Mouse (Mus musculus): ENCODE data around the gene Prkcg. TPM values are rescaled to one million over a fixed set of nuclear protein-coding genes. Genes with fewer than 3 reads are reported as not detected.
A peak's percentile ranks its signal among the peaks of the same experiment; 100 is the strongest.

The Prkcg gene
- polyA plus RNA-seq, 1 experiment from 2014 or later = 0.65 TPM

GRCm38 (mm10) chr7:3302556-3303275 is 13.7 kb downstream of the Prkcg start:
- Histone ChIP-seq H3K9me3 (ENCODE audit: control insufficient read depth, low read length) (no peaks in the 10 kb centered on the region), H3K9ac (ENCODE audit: low read depth, low read length) (no peak overlapping the region), H3K4me2 (replicated peaks; ENCODE audit: low read depth, low read length) (peak overlapping the region; percentile 74), H3K4me1 (replicated peaks; ENCODE audit: control insufficient read depth, insufficient read depth, low read length) (peaks cover 6% of the 10 kb centered on the region; the same call in 1 of the 2 replicates), H3K27me3 (ENCODE audit: control insufficient read depth, insufficient read depth, low read length) (peaks cover 31% of the 10 kb centered on the region), H3K36me3 (ENCODE audit: control insufficient read depth, insufficient read depth, low read length) (no peaks in the 10 kb centered on the region), H3K27ac (ENCODE audit: low read depth, low read length) (no peak overlapping the region), H3K4me3 (ENCODE audit: low read depth, low read length) (peak overlapping the region; percentile 27)
- WGBS = 3% methylated on average over 16 of the region's 16 CpGs
- peak; percentile 23 for ATAC-seq (ENCODE audit: low FRiP score)
- DNase-seq (ENCODE audit: low spot score) = peak; percentile 64

GRCm38 (mm10) chr7:3303276-3303781 is 14.3 kb downstream of the Prkcg start:
- Histone ChIP-seq H3K27me3 (ENCODE audit: control insufficient read depth, insufficient read depth, low read length) (peaks cover 31% of the 10 kb centered on the region), H3K36me3 (ENCODE audit: control insufficient read depth, insufficient read depth, low read length) (no peaks in the 10 kb centered on the region), H3K27ac (ENCODE audit: low read depth, low read length) (no peak overlapping the region), H3K4me1 (replicated peaks; ENCODE audit: control insufficient read depth, insufficient read depth, low read length) (peaks cover 6% of the 10 kb centered on the region; the same call in 1 of the 2 replicates), H3K9me3 (ENCODE audit: control insufficient read depth, low read length) (no peaks in the 10 kb centered on the region), H3K4me3 (ENCODE audit: low read depth, low read length) (peak overlapping the region; percentile 27), H3K9ac (ENCODE audit: low read depth, low read length) (no peak overlapping the region), H3K4me2 (replicated peaks; ENCODE audit: low read depth, low read length) (peak overlapping the region; percentile 74)
- under 1% methylated on average over 24 of the region's 29 CpGs for WGBS
- ATAC-seq (ENCODE audit: low FRiP score) = peak; percentile 69
- DNase-seq (ENCODE audit: low spot score) = peak; percentile 73

GRCm38 (mm10) chr7:3303789-3304188 is 14.8 kb downstream of the Prkcg start:
- Histone ChIP-seq H3K36me3 (ENCODE audit: control insufficient read depth, insufficient read depth, low read length) (no peaks in the 10 kb centered on the region), H3K9me3 (ENCODE audit: control insufficient read depth, low read length) (no peaks in the 10 kb centered on the region), H3K27me3 (ENCODE audit: control insufficient read depth, insufficient read depth, low read length) (peaks cover 31% of the 10 kb centered on the region), H3K9ac (ENCODE audit: low read depth, low read length) (0 out of 2 replicates have a peak overlapping the region, but pooled peaks have one; percentile 31), H3K4me3 (ENCODE audit: low read depth, low read length) (peak overlapping the region; percentile 27), H3K4me2 (replicated peaks; ENCODE audit: low read depth, low read length) (peak overlapping the region; percentile 74), H3K4me1 (replicated peaks; ENCODE audit: control insufficient read depth, insufficient read depth, low read length) (peaks cover 6% of the 10 kb centered on the region; the same call in 1 of the 2 replicates), H3K27ac (ENCODE audit: low read depth, low read length) (no peak overlapping the region)
- WGBS = 2% methylated on average over 12 of the region's 12 CpGs
- ATAC-seq (ENCODE audit: low FRiP score) (peak; percentile 60), DNase-seq (ENCODE audit: low spot score) (no peak)

GRCm38 (mm10) chr7:3304298-3304697 is 15.3 kb downstream of the Prkcg start:
- Histone ChIP-seq H3K4me2 (replicated peaks; ENCODE audit: low read depth, low read length) (peak overlapping the region; percentile 74), H3K27ac (ENCODE audit: low read depth, low read length) (no peak overlapping the region), H3K9me3 (ENCODE audit: control insufficient read depth, low read length) (no peaks in the 10 kb centered on the region), H3K4me3 (ENCODE audit: low read depth, low read length) (no peak overlapping the region), H3K4me1 (replicated peaks; ENCODE audit: control insufficient read depth, insufficient read depth, low read length) (peaks cover 6% of the 10 kb centered on the region; the same call in 1 of the 2 replicates), H3K36me3 (ENCODE audit: control insufficient read depth, insufficient read depth, low read length) (no peaks in the 10 kb centered on the region), H3K27me3 (ENCODE audit: control insufficient read depth, insufficient read depth, low read length) (peaks cover 31% of the 10 kb centered on the region), H3K9ac (ENCODE audit: low read depth, low read length) (no peak overlapping the region)
- DNase-seq (ENCODE audit: low spot score) (peak; percentile 39), ATAC-seq (ENCODE audit: low FRiP score) (peak; percentile 51)
- WGBS = 2% methylated on average over 9 of the region's 10 CpGs

GRCm38 (mm10) chr7:3306400-3306799 is 17.4 kb downstream of the Prkcg start:
- Histone ChIP-seq H3K4me2 (replicated peaks; ENCODE audit: low read depth, low read length) (no peak overlapping the region), H3K4me3 (ENCODE audit: low read depth, low read length) (no peak overlapping the region), H3K36me3 (ENCODE audit: control insufficient read depth, insufficient read depth, low read length) (no peaks in the 10 kb centered on the region), H3K27ac (ENCODE audit: low read depth, low read length) (no peak overlapping the region), H3K9me3 (ENCODE audit: control insufficient read depth, low read length) (no peaks in the 10 kb centered on the region), H3K9ac (ENCODE audit: low read depth, low read length) (no peak overlapping the region), H3K4me1 (replicated peaks; ENCODE audit: control insufficient read depth, insufficient read depth, low read length) (peaks cover 6% of the 10 kb centered on the region; the same call in 1 of the 2 replicates), H3K27me3 (ENCODE audit: control insufficient read depth, insufficient read depth, low read length) (peaks cover 25% of the 10 kb centered on the region)
- WGBS = 82% methylated on average over 3 of the region's 3 CpGs
- DNase-seq (ENCODE audit: low spot score) (no peak), ATAC-seq (ENCODE audit: low FRiP score) (no peak)

- ATAC-seq (ENCODE audit: low FRiP score) = no peak
- Histone ChIP-seq H3K9me3 (ENCODE audit: control insufficient read depth, low read length) (no peaks in the 10 kb centered on the region), H3K4me2 (replicated peaks; ENCODE audit: low read depth, low read length) (no peak overlapping the region), H3K36me3 (ENCODE audit: control insufficient read depth, insufficient read depth, low read length) (no peaks in the 10 kb centered on the region), H3K27me3 (ENCODE audit: control insufficient read depth, insufficient read depth, low read length) (peaks cover 12% of the 10 kb centered on the region), H3K4me3 (ENCODE audit: low read depth, low read length) (no peak overlapping the region), H3K4me1 (replicated peaks; ENCODE audit: control insufficient read depth, insufficient read depth, low read length) (peaks cover 6% of the 10 kb centered on the region; the same call in 1 of the 2 replicates), H3K27ac (ENCODE audit: low read depth, low read length) (no peak overlapping the region), H3K9ac (ENCODE audit: low read depth, low read length) (no peak overlapping the region)
- WGBS = 84% methylated on average over 4 of the region's 4 CpGs
- no peak for DNase-seq (ENCODE audit: low spot score)
These were observed 19.7 kb downstream of the Prkcg start for GRCm38 (mm10) chr7:3308646-3309045.

GRCm38 (mm10) chr7:3310233-3310632 is 21.3 kb downstream of the Prkcg start:
- Histone ChIP-seq H3K36me3 (ENCODE audit: control insufficient read depth, insufficient read depth, low read length) (no peaks in the 10 kb centered on the region), H3K27me3 (ENCODE audit: control insufficient read depth, insufficient read depth, low read length) (peaks cover 4% of the 10 kb centered on the region; the same call in 1 of the 2 replicates), H3K4me1 (replicated peaks; ENCODE audit: control insufficient read depth, insufficient read depth, low read length) (no peaks in the 10 kb centered on the region), H3K9ac (ENCODE audit: low read depth, low read length) (no peak overlapping the region), H3K4me3 (ENCODE audit: low read depth, low read length) (no peak overlapping the region), H3K4me2 (replicated peaks; ENCODE audit: low read depth, low read length) (no peak overlapping the region), H3K9me3 (ENCODE audit: control insufficient read depth, low read length) (no peaks in the 10 kb centered on the region), H3K27ac (ENCODE audit: low read depth, low read length) (no peak overlapping the region)
- ATAC-seq (ENCODE audit: low FRiP score) = no peak
- DNase-seq (ENCODE audit: low spot score) = no peak
- 96% methylated on average over 7 of the region's 7 CpGs for WGBS

GRCm38 (mm10) chr7:3313571-3313970 is 24.6 kb downstream of the Prkcg start:
- H3K4me2 ChIP-seq (replicated peaks; ENCODE audit: low read depth, low read length) = no peak overlapping the region
- no peaks in the 10 kb centered on the region for H3K36me3 ChIP-seq (ENCODE audit: control insufficient read depth, insufficient read depth, low read length)
- H3K9me3 ChIP-seq (ENCODE audit: control insufficient read depth, low read length) = no peaks in the 10 kb centered on the region
- H3K4me3 ChIP-seq (ENCODE audit: low read depth, low read length) = no peak overlapping the region
- H3K27me3 ChIP-seq (ENCODE audit: control insufficient read depth, insufficient read depth, low read length) = no peaks in the 10 kb centered on the region
- WGBS = 86% methylated on average over 8 of the region's 8 CpGs
- DNase-seq (ENCODE audit: low spot score) (no peak), ATAC-seq (ENCODE audit: low FRiP score) (no peak)
- no peak overlapping the region for H3K27ac ChIP-seq (ENCODE audit: low read depth, low read length)
- H3K4me1 ChIP-seq (replicated peaks; ENCODE audit: control insufficient read depth, insufficient read depth, low read length) = 0 out of 2 replicates have a peak, but pooled peaks cover 2% of the 10 kb centered on the region
- no peak overlapping the region for H3K9ac ChIP-seq (ENCODE audit: low read depth, low read length)

- no peaks in the 10 kb centered on the region for H3K27me3 ChIP-seq (ENCODE audit: control insufficient read depth, insufficient read depth, low read length)
These were observed 25.1 kb downstream of the Prkcg start for GRCm38 (mm10) chr7:3314121-3314520.

More at GRCm38 (mm10) chr7:3314121-3314520, 25.1 kb downstream of the Prkcg start:
- no peaks in the 10 kb centered on the region for H3K9me3 ChIP-seq (ENCODE audit: control insufficient read depth, low read length)
- WGBS = 62% methylated on average over 5 of the region's 5 CpGs
- H3K4me1 ChIP-seq (replicated peaks; ENCODE audit: control insufficient read depth, insufficient read depth, low read length) = 0 out of 2 replicates have a peak, but pooled peaks cover 2% of the 10 kb centered on the region
- DNase-seq (ENCODE audit: low spot score) (no peak), ATAC-seq (ENCODE audit: low FRiP score) (peak; percentile 57)
- H3K4me3 ChIP-seq (ENCODE audit: low read depth, low read length) = no peak overlapping the region
- no peak overlapping the region for H3K9ac ChIP-seq (ENCODE audit: low read depth, low read length)
- no peak overlapping the region for H3K4me2 ChIP-seq (replicated peaks; ENCODE audit: low read depth, low read length)
- H3K36me3 ChIP-seq (ENCODE audit: control insufficient read depth, insufficient read depth, low read length) = no peaks in the 10 kb centered on the region
- H3K27ac ChIP-seq (ENCODE audit: low read depth, low read length) = no peak overlapping the region
